Mouse (Mus musculus): ENCODE results near the gene Pon1. TPM values are rescaled to one million over a fixed set of nuclear protein-coding genes. Genes with fewer than 3 reads are reported as not detected.

Pon1 gene
- total RNA-seq (2014; rRNA removed): 0.18 and 0.21 TPM in 2 replicates
- polyA plus RNA-seq (2015; fragmentation: Nextera tagmentation; extraction: Ambion mirVana): 0.96 and 1.1 TPM in 2 replicates

DNA sequence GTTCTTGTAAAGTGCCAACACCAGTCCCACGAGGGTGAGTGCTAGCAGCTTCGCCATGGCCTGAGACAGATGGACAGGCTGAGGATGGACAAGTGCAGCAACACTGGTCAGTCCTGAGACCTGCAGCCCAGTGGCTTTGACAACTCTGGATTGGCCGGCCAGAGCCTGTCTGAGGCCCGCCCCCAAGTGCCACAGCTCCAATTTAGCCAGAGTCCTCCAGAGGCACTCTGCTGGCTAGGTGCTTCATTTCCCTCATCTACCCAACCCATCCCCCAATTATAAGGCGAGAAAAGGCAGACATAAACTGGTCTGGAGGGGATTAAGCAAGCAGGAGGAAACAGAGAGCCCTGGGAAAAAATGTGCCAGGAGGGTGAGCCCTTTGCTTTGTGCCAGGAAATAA, at the start of gene Pon1:
Gene Pon1, minus strand, starts transcription at position 254 of the 400 bp plus-strand sequence.
- no peak within 1 kb of the TSS for H3K4me2 ChIP-seq (ENCODE audit: low read depth, low read length)
- no peak within 1 kb of the TSS for H3K27ac ChIP-seq
- no peak within 1 kb of the TSS for H3K9ac ChIP-seq (replicated peaks; ENCODE audit: low read length)
- no peaks in the 10 kb centered on the region for H3K27me3 ChIP-seq (ENCODE audit: insufficient read depth, low read length)
- H3K9me3 ChIP-seq (ENCODE audit: low read length): no peaks in the 10 kb centered on the region
- no peak for TF ChIP-seq CTCF (IDR thresholded peaks at IDR 0.05; ENCODE audit: low read depth)
- no peak for ATAC-seq
- H3K4me3 ChIP-seq (ENCODE audit: low read length): no peak within 1 kb of the TSS
- 59% methylated on average over 5 of the region's 5 CpGs for WGBS
- DNase-seq (ENCODE audit: low spot score): no peak
- no peaks in the 10 kb centered on the region for H3K36me3 ChIP-seq (ENCODE audit: insufficient read depth, low read length)
- H3K4me1 ChIP-seq (ENCODE audit: insufficient read depth, low read length): no peaks in the 10 kb centered on the region

DNA sequence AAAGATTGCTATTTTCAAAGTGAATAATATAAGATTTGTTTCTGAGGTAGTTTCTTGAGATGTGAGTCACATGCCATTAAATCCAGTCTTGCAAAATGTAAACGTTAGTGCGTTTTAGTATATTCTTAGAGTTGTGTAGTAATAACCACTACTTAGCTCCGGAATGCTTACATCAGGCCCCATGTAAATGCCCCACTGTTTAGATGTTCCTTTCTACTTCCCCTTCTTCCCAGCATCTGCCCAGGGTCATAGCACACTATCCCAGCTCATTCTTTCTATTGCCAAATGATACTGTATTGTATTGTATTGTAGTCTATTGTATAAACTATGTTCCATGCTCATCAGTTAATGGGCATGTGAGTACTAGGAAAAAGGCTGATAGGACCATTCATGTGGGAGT, 45.1 kb upstream of the Pon1 start:
- ATAC-seq (no peak), DNase-seq (ENCODE audit: low spot score) (no peak)
- no peaks in the 10 kb centered on the region for H3K4me1 ChIP-seq (ENCODE audit: insufficient read depth, low read length)
- H3K4me2 ChIP-seq (ENCODE audit: low read depth, low read length): no peak overlapping the region
- 92% methylated on average over 3 of the region's 3 CpGs for WGBS
- H3K36me3 ChIP-seq (ENCODE audit: insufficient read depth, low read length): no peaks in the 10 kb centered on the region
- no peak overlapping the region for H3K9ac ChIP-seq (replicated peaks; ENCODE audit: low read length)
- no peak for TF ChIP-seq CTCF (IDR thresholded peaks at IDR 0.05; ENCODE audit: low read depth)
- H3K27me3 ChIP-seq (ENCODE audit: insufficient read depth, low read length): no peaks in the 10 kb centered on the region
- no peaks in the 10 kb centered on the region for H3K9me3 ChIP-seq (ENCODE audit: low read length)
- H3K27ac ChIP-seq: no peak overlapping the region
- H3K4me3 ChIP-seq (ENCODE audit: low read length): no peak overlapping the region

DNA sequence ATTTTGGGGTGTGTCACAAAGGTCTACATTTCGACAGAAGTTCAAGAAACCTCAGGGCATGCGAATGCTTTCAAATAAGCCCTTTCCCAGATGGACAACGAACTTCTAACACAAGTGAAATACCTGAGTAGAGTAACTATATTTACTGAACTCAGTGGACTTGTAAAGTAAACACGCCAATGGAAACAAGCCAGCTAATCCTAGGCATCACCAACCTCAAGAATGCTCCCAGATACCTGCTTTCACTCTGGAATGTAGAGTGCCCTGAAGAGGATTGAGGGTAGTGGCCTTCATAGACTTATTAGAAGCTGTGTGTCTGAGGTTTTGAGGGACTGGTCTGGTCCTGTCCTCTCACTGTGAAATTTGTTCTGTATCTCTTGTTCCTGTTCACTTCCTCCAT, 43.8 kb upstream of the Pon1 start:
- DNase-seq (ENCODE audit: low spot score) (no peak), ATAC-seq (no peak)
- H3K4me3 ChIP-seq (ENCODE audit: low read length): no peak overlapping the region
- H3K4me1 ChIP-seq (ENCODE audit: insufficient read depth, low read length): no peaks in the 10 kb centered on the region
- 90% methylated on average over 4 of the region's 4 CpGs for WGBS
- no peaks in the 10 kb centered on the region for H3K27me3 ChIP-seq (ENCODE audit: insufficient read depth, low read length)
- H3K4me2 ChIP-seq (ENCODE audit: low read depth, low read length): no peak overlapping the region
- H3K27ac ChIP-seq: no peak overlapping the region
- TF ChIP-seq CTCF (IDR thresholded peaks at IDR 0.05; ENCODE audit: low read depth): no peak
- no peak overlapping the region for H3K9ac ChIP-seq (replicated peaks; ENCODE audit: low read length)
- H3K36me3 ChIP-seq (ENCODE audit: insufficient read depth, low read length): no peaks in the 10 kb centered on the region
- H3K9me3 ChIP-seq (ENCODE audit: low read length): no peaks in the 10 kb centered on the region

DNA sequence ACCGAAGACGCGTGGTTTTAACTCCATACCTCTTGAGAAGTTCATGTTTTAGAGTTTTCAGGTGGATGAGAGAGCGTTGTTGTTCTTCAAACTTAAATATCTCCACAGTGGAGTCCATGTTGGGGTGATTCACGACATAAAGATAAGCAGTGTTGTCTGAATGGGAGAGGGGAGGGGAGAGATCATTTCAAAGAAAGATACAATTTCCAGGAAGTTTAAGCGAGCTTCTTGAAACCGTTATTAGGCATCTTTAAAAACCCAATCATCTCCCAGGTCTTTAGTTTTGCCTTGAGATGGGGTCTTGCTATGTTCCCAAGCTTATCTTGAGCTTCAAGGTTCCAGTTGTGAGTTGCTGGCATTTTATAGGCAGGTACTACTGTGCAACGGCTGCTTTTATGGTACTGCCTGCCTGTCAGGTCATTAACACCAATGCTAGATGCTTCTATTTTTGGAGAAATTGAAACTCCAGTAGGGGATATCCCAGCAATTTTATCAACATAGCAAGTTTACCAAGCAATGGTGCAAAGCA, 43.2 kb upstream of the Pon1 start:
- DNase-seq (ENCODE audit: low spot score): no peak
- Histone ChIP-seq H3K9ac (replicated peaks; ENCODE audit: low read length) (no peak overlapping the region), H3K36me3 (ENCODE audit: insufficient read depth, low read length) (no peaks in the 10 kb centered on the region), H3K4me1 (ENCODE audit: insufficient read depth, low read length) (no peaks in the 10 kb centered on the region), H3K27me3 (ENCODE audit: insufficient read depth, low read length) (no peaks in the 10 kb centered on the region), H3K9me3 (ENCODE audit: low read length) (no peaks in the 10 kb centered on the region), H3K4me3 (ENCODE audit: low read length) (no peak overlapping the region), H3K4me2 (ENCODE audit: low read depth, low read length) (no peak overlapping the region), H3K27ac (no peak overlapping the region)
- WGBS: 85% methylated on average over 8 of the region's 8 CpGs
- no peak for ATAC-seq
- TF ChIP-seq CTCF (IDR thresholded peaks at IDR 0.05; ENCODE audit: low read depth): no peak

DNA sequence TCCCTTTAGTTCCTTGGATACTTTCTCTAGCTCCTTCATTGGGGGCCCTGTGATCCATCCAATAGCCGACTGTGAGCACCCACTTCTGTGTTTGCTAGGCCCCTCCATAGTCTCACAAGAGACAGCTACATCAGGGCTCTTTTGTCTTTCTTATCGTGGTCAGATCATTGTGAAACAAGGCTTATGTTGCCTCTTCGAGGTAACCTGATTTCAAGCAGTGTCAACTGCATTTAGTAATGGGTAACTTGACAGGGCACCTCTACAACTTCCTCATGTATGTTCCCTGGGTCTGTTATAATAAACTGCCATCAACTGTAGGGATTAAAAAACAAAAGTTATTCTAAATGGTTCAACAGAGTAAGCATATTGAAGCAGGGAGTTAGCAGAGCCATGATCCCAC, 40.8 kb upstream of the Pon1 start:
- Histone ChIP-seq H3K27ac (no peak overlapping the region), H3K4me2 (ENCODE audit: low read depth, low read length) (no peak overlapping the region), H3K36me3 (ENCODE audit: insufficient read depth, low read length) (no peaks in the 10 kb centered on the region), H3K9me3 (ENCODE audit: low read length) (no peaks in the 10 kb centered on the region), H3K9ac (replicated peaks; ENCODE audit: low read length) (no peak overlapping the region), H3K4me3 (ENCODE audit: low read length) (no peak overlapping the region), H3K4me1 (ENCODE audit: insufficient read depth, low read length) (no peaks in the 10 kb centered on the region), H3K27me3 (ENCODE audit: insufficient read depth, low read length) (no peaks in the 10 kb centered on the region)
- no peak for TF ChIP-seq CTCF (IDR thresholded peaks at IDR 0.05; ENCODE audit: low read depth)
- WGBS: 76% methylated on average over 3 of the region's 3 CpGs
- no peak for ATAC-seq
- no peak for DNase-seq (ENCODE audit: low spot score)

DNA sequence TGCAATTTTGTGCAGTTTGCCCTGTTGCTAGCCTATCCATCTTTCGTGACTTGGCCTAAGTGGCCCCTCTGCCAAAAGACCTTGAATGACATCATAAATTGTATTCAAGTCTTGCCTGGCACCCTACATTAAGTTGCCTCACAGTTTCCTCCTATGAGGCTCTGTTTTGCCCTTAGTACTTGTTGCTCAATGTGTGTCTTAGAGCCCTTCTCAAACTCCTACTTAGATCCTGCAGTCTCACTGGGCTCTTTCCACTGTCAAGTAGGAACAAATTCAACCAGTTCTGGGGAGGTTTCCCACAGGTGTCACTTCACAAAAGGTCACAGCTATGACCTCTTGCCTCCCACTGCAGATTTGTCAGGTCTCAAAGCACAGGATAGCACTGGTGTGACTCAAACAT, 40.1 kb upstream of the Pon1 start:
- no peaks in the 10 kb centered on the region for H3K9me3 ChIP-seq (ENCODE audit: low read length)
- no peak for TF ChIP-seq CTCF (IDR thresholded peaks at IDR 0.05; ENCODE audit: low read depth)
- H3K4me2 ChIP-seq (ENCODE audit: low read depth, low read length): no peak overlapping the region
- ATAC-seq: no peak
- H3K36me3 ChIP-seq (ENCODE audit: insufficient read depth, low read length): no peaks in the 10 kb centered on the region
- H3K4me3 ChIP-seq (ENCODE audit: low read length): no peak overlapping the region
- H3K9ac ChIP-seq (replicated peaks; ENCODE audit: low read length): no peak overlapping the region
- no peaks in the 10 kb centered on the region for H3K27me3 ChIP-seq (ENCODE audit: insufficient read depth, low read length)
- 88% methylated on average over 1 of the region's 1 CpGs for WGBS
- no peak overlapping the region for H3K27ac ChIP-seq
- no peak for DNase-seq (ENCODE audit: low spot score)
- no peaks in the 10 kb centered on the region for H3K4me1 ChIP-seq (ENCODE audit: insufficient read depth, low read length)

DNA sequence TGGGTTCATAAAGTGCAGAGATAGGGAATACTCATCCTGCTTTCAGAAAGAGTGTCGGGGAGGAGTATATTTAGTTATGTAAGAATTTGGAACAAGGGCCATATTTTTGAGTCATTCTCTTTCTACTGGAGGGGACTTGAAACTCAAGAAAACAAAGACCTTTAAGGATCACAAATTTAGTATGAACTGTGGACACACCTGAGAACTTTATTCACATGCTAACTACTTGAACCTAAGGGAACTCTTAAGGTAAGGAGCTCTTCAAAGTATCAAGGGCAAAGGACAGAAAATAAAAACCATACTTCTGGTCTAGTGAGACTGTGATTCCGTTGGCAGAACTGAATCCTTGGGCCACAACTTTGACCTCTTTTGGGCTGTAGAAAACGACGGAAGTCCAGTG, 38.3 kb upstream of the Pon1 start:
- Histone ChIP-seq H3K27me3 (ENCODE audit: insufficient read depth, low read length) (no peaks in the 10 kb centered on the region), H3K4me1 (ENCODE audit: insufficient read depth, low read length) (no peaks in the 10 kb centered on the region), H3K9ac (replicated peaks; ENCODE audit: low read length) (no peak overlapping the region), H3K27ac (no peak overlapping the region), H3K4me3 (ENCODE audit: low read length) (no peak overlapping the region), H3K9me3 (ENCODE audit: low read length) (no peaks in the 10 kb centered on the region), H3K4me2 (ENCODE audit: low read depth, low read length) (no peak overlapping the region), H3K36me3 (ENCODE audit: insufficient read depth, low read length) (no peaks in the 10 kb centered on the region)
- 90% methylated on average over 4 of the region's 4 CpGs for WGBS
- no peak for TF ChIP-seq CTCF (IDR thresholded peaks at IDR 0.05; ENCODE audit: low read depth)
- no peak for ATAC-seq
- DNase-seq (ENCODE audit: low spot score): no peak

Measured in hindbrain, postnatal 0 days (tissue).